Mouse (Mus musculus) cerebellum, adult 9-10 months (tissue): ENCODE data around the gene Cend1.

Experiments
- DNase-seq: peaks from one replicate; pipeline ENCODE4 v3.0.0; 2022

Cend1 gene

GRCm38 (mm10) chr7:141429310-141429709 lies at the start of gene Cend1:
Cend1 (minus strand) TSS chr7:141429491.
- DNase-seq: peak; percentile 94

- DNase-seq: no peak
Observed at GRCm38 (mm10) chr7:141478270-141478748, 49.0 kb upstream of the Cend1 start.

- no peak for DNase-seq
Observed at GRCm38 (mm10) chr7:141477578-141478269, 48.4 kb upstream of the Cend1 start.

GRCm38 (mm10) chr7:141476981-141477370 lies 47.7 kb upstream of the Cend1 start:
- DNase-seq: no peak

GRCm38 (mm10) chr7:141476226-141476980 lies 47.1 kb upstream of the Cend1 start:
- DNase-seq: no peak

GRCm38 (mm10) chr7:141475805-141476158 lies 46.5 kb upstream of the Cend1 start:
- no peak for DNase-seq

GRCm38 (mm10) chr7:141475011-141475804 lies 45.9 kb upstream of the Cend1 start, which contains the start of the genes Polr2l and Tspan4:
Polr2l (minus strand) TSS chr7:141475132.
Tspan4 (plus strand) TSS chr7:141475240.
- DNase-seq: peak; percentile 87

- DNase-seq: no peak
Observed at GRCm38 (mm10) chr7:141474160-141474559, 44.9 kb upstream of the Cend1 start.

- no peak for DNase-seq
Observed at GRCm38 (mm10) chr7:141472763-141473162, 43.5 kb upstream of the Cend1 start.

- DNase-seq: no peak
Observed at GRCm38 (mm10) chr7:141472226-141472625, 42.9 kb upstream of the Cend1 start.

GRCm38 (mm10) chr7:141471236-141471635 lies 41.9 kb upstream of the Cend1 start:
- DNase-seq: no peak

GRCm38 (mm10) chr7:141470637-141470944 lies 41.3 kb upstream of the Cend1 start:
- no peak for DNase-seq

GRCm38 (mm10) chr7:141469901-141470636 lies 40.8 kb upstream of the Cend1 start:
- DNase-seq: no peak

- no peak for DNase-seq
Observed at GRCm38 (mm10) chr7:141469352-141469751, 40.1 kb upstream of the Cend1 start.

GRCm38 (mm10) chr7:141468522-141469211 lies 39.4 kb upstream of the Cend1 start:
- no peak for DNase-seq

GRCm38 (mm10) chr7:141468164-141468521 lies 38.9 kb upstream of the Cend1 start:
- no peak for DNase-seq

GRCm38 (mm10) chr7:141467230-141468030 lies 38.1 kb upstream of the Cend1 start, which contains the start of gene Cd151:
Cd151 (plus strand) TSS chr7:141467392.
- DNase-seq: no peak

GRCm38 (mm10) chr7:141466607-141467148 lies 37.4 kb upstream of the Cend1 start:
- no peak for DNase-seq

GRCm38 (mm10) chr7:141466045-141466394 lies 36.7 kb upstream of the Cend1 start:
- DNase-seq: no peak

- DNase-seq: no peak
Observed at GRCm38 (mm10) chr7:141465388-141466044, 36.2 kb upstream of the Cend1 start.
